Mouse (Mus musculus): ENCODE measurements at regions not wholly inside any gene's neighbourhood (a gene's known extent, or its start where the extent isn't known, plus 50 kb on each side); places are given as distances from the start of the nearest gene placed in this dataset.
"Not testable (repeated sequence)": the region's sequence is repeated elsewhere in the genome, so short reads cannot be mapped to it uniquely, and the experiment has no call there.

DNA sequence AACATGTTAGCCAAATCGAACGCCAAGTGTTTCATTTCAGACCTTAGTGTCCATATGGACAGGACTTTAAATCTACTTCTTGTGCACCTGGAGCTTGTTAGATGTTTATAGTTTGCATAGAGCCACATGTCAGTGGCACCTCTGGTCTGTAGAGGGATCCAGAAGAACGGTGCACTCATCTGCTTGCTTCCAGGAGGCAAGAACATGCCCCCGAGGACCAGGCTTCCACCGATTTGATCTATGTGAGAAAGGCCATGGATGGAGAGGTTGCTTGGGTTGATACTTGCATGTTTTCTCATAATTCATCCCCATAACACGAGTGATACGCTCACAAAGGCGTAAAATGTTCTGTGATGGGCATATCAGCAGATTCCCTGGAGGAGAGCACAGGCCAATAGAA lies 177.8 kb downstream of the Enc1 start:
- no peak for DNase-seq

DNA sequence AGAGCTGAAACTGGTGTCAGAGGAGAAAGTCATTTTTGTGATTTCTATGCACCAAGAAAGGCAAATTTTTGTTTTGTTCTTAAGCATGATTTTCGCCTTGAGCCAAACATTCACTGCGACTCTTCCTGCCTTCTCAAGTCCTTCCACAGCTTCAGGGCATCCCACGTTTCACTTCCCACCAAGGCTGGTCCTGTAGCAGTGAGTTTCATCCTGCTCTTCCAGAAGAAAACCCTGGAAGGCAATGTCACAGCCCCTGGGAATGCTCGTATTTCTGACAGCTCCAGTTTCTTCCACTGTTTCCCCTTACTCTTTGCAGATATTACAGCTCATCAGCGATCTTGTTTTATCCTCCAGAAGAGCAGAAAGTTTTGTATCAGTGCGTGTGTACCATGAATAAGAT lies 177.2 kb downstream of the Enc1 start:
- DNase-seq, result no peak

DNA sequence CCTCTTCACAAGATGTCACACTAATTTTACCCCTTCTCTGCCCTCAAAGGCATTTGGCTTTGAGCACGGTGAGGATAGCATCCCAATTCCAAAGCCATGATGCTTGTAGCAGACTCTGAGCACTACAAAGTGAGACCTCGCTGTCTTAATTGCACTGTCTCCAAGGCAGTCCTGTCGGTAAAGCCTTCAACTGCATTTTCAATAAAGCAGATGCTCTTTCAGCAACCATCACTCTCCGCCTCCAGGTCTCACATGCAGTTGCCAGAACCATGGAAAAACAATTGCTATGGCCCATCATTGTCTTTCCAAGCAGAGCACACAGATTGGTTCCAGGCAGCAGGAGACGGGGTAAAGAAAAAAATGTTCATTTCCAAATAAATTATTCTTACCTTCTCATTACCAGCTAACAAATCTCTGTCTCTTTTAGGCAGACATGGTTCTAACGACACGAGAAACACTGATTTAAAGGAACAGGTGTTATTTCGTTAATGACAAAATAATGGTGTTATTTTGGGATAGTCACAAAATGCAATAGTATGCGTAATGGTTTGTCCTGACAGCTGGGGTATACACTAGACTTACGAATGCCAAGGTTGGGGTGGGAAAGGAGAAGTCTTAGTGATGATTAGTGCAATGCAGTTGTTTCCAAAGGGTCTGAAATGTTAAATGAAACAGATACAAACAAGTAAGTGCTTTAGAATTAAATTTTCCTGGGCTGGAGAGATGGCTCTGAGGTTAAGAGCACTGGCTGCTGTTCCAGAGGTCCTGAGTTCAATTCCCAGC lies 175.2 kb downstream of the Enc1 start:
- DNase-seq, result no peak

DNA sequence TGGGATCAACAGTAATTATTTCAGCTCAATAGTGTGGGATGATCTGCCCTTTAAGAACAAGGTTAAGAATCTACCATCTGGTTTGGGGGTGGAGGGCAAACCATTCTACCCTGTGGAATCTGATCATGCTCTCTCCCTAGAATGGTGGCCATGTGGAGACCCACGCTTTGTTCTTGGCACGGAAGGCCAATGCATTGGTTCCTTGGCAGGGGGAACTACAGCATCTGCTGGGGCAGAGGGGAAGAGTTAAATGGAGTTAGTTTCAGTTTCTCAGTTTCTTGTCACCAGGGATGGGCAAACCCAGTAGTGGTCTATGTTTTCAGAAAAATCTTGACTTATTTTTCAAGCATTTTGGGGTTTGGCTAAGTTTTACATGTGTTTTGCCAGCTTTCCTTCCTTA lies 174.5 kb downstream of the Enc1 start:
- DNase-seq, result no peak

DNA sequence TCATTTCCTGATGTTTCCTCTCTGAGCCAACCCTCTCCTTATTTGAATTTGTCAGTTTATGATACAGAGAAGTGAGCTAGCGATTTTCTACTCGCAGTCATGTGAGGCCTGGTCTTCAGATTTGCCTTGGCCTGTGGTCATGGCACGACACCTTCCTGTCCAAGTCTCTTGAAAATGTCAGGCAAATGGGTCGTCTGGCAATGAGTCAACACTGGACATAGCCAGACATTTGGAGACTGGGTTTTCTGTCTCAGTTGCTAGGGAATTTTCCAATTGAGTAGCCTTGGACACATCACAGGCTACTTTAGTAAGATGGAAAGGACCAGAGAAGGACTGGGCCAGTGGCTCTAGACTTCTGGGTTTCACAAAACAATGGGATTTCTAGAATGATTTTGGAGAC lies 171.2 kb downstream of the Enc1 start:
- DNase-seq, result no peak

DNA sequence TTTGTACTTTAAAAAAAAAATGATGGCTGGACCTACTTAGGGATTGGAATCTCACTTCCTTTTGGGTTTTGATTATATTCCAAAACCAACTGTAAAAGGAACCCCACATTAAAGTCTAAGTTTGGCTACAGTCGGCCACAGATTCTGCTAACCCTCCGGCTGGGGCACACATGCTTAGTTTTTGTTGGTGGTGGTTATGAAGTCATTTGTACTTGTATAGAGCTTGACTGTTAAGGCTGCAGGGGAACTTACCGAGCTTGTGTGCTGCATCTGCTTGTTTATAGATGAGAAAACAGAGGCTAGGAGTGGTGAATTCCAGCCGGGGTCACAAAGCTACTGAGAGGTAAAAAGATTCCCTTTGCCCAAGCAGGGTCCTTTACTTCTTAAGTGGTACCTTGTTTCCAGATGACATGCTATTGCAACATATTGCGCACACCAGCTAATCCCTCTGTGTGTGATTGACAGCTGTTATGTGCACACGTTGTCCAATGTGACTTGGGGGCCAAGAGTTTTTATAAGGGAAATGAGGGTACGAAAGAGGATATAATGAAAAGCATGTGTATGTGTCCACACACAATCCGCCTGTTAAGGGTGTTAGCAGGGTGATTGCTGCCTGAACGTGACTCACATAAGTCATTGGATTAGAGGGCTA lies 169.8 kb downstream of the Enc1 start:
- DNase-seq, result no peak

DNA sequence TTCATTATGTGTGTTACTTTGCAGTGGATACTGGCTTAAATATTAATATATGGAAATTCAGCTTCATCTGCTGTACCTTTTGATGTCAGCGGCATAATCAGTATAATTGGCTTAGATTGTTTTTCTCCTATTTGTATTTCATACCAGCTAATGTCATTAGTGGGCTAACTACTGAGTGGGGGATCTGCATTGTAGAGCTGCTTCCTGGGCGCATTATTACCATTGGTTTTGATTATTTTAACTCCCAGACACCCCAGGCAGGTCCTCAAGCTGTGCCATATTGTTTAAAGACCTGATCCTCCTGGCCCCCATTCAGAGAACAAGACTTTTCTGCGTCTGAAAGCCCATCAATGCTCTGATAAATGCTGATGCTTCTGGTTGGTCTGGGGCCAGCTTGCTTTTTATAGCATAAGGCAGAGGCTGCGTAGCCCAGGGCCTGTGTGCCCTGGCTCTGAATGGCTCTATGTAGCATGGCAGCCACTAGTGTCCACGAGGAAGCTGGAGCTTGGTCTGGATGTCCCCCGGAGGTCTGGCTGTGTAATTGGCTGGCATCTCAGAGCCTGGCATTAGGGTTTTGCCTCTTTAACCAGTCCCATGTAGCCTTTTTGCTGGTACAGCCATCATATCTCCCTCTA lies 169.1 kb downstream of the Enc1 start:
- DNase-seq, result no peak

DNA sequence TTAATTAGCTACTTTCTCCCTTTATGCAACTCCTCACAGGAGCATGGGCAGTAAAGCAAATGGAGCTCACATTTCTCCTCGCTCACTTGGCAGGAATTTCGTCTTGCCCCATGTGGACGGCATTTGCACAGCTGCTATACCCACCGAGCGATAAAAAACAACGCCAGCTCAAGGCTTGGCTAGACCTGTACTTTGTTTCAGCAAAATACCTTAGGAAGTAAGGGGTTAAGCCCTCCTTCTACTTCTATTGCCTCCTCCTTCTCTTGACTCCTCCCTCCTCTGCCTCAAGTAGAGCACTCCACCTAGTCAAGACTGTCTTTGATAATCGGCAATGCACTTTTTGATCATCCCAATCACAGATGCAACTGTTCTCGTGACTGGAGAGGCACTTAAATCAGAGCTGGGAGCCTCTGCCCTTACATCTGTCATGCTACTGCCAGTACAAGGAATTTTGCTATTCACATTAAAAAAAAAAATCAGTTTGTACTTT lies 168.4 kb downstream of the Enc1 start:
- DNase-seq, result no peak

DNA sequence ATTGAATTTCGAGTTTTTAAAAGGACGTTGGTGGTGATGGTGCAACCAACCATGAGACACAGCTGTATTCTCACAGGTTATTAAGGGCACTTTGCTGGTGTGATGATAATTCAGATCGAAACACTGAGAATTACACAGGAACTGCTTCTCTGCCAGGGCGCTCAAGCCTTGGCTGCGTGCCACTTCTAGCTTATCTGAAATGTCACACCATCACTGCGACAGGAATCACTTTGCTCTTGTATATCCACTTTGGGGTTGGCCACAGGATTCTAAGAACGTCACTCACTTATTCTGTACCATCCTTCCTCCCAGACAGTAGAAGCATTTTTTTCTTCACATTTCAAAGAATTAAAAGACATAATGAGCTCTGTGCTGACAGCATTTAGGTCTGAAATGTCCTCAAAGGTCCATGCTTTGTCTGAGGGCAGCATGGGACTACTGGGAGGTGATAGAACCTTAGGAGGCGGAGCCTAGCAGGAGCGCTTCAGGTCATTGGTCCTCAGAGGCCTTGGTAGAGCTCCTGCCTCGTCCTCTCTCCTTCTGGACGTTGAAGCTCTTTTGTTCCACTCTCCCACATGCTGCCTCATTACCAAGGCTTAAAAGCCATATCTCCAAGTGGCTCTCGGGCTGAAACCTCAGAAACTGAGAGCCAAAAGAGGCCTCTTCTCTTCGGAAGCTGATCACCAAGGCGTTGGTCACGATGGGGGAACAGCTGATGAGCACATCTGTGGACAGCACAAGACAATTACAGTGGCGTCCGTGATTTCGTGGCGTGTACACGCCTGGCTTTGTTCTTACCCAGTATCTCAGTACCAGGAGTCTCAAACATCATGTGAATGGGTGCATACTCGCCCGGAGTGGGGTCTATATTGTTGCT lies 167.7 kb downstream of the Enc1 start:
- no peak for DNase-seq

DNA sequence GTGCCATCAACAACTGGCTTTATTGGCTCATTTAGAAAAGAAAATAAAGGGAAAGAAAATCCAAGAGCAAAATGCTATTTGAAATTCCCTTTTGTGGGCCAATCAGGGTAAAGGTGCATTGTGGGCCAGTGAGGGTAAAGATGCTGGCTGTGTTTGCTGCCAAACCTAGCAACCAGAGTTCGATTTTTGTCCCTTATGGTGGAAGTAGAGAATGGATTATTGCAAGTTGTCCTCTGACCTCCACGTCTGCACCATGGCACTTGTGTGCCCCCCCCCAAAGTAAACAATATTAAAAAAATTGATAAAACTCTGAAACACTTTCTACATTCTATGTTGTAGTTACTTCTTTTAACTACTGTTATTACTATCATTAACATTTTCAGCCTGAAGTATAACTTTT lies 166.9 kb downstream of the Enc1 start:
- DNase-seq, result no peak

DNA sequence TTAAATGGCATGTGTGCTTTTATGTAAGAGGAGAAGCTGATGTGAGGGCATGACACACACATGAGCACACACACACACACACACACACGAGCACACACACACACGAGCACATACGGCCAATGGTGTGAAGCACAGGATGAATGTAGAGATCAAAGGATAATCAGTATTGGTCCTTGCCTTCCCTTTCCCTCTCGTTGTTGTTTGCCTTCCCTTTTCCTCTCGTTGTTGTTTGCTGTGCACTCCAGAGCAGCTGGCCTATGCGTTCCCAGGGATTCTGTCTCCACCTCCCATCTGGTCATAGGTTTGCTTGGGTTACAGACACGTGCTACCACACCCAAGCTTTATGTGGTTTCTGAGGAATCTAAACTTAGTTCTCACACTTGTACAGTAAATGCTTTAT lies 165.8 kb downstream of the Enc1 start:
- no peak for DNase-seq

DNA sequence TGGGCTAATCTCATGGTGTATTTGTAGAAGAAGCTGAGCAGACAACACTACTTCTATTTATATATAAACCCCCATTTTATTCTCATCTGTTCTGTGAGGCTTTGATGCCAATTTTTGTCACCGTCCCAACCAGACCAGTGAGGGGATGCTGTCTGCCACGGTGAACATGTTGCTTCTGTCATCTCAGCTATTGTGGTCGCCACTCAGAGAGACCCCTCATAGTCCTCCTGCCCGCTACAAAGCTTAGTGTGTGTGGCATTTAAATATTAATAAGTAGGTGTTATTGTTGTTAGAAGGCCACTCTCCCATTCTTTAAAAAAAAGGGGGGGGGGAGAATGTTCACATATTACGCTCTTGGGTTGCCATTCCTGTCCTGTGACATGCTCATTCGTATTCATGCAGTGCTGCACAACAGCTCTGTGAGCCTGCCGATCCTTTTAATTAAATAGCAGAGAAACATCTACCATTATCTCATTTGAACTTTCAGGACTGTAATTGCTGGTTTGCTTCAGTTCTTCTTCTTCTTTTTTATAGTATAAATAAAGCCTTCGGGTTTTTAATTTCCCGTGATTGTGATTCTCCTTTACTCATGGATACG lies 161.4 kb downstream of the Enc1 start:
- no peak for DNase-seq

DNA sequence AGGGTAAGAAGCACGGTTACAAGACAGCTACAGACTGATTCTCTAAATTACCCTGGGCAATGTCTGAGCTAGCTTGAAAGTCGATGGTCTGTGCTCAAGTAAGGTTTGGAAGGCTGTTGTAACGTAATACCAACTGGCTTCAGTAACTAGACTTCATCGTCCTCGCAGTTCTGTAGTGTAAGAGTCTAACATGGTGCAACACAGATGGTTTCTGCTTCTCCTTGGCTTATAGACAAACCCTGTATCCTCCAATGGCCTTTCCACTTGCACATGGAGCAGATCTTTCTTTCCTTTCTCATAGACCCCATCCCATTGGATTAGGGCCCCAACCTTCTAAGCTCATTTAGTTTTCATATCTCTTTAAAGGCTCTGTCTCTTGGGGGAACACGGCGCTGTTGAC lies 160.7 kb downstream of the Enc1 start:
- DNase-seq, result no peak

DNA sequence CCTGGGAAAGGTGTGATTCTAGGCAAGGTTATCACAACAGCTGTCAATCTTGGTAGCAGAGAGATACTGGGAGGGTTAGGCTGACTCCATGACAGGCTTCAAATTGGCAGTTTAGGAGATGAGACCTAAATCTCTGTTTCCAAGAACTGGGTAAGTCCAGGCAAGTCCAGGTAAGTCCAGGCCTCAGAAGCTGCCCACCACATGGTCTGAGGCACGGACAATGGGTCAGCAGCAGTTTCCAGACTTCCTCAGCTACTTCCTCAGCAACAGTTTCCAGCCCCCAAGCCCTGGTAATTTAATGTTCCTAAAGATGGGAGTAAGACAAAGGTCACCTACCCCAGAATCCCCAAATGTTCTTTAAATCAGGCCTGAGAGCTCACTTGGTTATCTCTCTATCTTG lies 157.1 kb downstream of the Enc1 start:
- no peak for DNase-seq

DNA sequence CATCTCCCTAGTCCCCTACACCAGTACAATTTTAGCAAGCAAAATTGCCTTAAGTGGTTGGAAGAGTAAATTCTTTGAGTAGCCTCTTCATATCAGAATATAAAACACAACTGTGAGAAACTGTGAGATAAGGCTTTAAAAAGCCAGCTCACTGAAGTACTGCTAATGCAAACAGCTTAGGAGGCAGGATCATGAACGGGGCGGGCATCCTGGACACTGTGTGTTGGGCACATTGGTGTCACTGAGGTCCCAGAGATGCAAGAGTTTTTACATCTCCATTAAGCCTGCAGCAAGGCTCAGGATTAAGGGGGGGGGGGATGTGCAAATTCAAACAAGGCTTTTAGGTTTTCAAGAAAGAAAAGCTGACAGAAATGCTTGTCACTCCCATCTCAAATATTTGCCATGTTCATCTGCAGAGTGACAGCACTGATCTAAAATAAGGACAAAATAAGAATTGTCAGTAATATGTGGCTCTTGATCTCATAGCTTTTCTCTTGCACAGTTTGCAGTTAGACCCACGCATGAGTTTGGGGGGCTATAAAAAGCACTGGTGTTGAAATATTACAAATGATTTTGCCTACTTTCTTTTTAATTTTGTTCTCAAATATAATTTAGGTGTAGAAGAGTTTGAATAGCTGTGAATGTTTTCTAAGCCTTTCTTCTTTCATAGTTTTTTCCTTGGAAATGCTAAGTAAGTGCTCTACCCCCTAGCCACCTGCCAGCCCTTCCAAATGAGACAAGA lies 156.2 kb downstream of the Enc1 start:
- no peak for DNase-seq

DNA sequence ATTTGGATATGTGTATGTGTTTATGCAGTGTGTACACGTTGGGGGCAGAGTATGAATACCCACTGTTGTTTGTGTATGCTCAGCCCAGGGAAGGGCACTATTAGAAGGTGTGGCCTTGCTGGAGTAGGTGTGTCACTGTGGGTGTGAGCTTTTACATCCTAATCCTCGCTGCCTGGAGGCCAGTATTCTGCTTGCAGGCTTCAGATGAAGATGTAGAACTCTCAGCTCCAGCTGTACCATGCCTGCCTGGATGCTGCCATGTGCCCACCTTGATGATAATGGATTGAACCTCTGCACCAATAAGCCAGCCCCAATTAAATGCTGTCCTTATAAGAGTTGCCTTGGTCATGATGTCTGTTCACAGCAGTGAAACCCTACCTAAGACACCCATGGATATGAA lies 155.4 kb downstream of the Enc1 start:
- not testable (repeated sequence) for DNase-seq

DNA sequence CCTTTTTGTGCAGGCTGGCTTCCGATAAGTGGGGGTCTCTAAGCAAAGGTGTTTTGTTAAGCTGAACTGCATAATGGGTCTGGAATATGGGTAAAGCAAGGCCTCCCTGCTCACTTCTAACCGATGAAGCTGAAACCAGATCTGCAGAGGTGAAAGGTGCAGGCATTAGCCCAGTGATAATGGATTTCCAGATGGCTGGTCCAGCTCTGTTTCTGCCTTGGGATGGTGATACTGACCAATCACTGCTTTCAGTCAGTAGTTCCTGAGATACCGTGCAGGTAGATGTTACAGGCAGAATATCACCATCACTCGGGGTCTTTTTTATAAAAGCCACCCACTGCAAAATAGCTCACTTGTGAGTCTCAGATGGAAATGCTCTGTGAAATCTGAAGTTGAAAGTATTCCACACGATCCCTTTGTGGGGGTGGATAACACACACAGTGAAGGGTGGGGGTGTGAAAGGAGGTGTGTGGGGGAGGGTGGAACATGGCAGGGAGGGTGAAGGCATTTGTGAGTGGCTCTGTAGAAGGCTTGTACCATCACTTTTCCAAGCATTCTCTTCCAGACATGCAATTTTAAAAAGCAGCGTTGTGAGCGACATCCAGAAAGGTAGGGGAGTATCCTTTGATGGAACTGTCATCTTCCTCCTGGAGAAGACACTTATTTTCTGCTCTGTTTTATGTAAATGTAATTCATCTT lies 154.0 kb downstream of the Enc1 start:
- DNase-seq, result no peak

DNA sequence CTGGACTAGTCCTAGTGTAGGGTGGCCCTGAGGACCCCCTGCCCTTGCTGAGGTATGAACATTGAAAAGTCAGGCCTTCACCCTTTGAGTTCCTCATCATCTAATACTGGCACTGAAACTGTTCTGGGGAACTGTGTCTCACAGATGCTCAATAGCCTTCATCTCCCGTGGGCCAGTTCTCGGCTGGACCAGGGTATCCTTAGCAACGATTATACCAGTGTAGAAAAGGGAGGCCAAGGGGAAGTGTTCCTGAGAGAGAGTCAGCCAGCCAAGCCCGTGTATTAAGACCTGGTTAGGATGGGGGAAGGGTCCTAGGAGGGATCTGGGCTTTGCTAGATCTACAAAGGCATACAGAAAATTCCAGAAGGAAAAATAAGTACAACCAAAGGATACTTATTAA lies 153.2 kb downstream of the Enc1 start:
- DNase-seq, result no peak

DNA sequence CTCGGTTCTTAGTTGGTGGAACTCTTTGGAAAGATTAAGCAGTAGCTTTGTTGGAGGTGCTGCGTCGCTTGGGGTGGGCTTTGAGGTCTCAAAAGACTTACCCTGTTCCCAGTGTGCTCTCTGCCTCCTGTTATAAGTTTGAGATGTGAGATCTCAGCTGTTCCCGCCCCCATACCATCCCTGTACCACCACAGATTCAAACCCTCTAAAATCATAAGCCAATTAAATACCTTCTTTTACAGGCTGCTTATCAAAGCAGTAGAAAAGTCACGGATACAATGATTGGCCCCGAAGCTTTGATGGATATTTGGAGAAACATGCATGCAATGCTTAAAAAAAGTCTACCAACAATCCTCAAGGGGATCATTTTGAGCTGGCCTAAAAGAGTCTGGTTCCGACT lies 152.6 kb downstream of the Enc1 start:
- no peak for DNase-seq

DNA sequence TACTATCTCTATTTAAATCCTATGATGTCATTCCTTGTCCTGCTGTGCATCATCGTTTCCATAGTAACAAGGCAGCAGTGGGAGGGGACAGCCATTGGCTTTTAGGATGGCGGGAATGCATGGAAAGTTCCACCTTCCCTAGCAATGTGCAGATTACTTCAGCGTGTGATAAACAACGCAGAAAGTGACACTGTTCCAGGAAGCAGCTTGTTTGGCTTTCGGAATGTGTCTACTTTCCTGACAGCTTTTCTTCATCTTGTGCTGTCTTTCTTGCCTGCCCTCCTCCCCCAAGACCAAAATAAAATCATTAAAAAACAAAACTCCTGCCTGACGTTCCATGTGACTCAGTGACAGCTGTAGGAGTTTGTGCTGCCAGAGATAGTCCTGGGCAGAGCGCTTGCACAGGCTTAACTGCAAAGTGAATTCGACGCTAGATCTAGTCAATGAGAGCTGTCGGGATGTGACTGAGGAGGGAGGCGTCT lies 149.6 kb downstream of the Enc1 start:
- DNase-seq, result no peak

DNA sequence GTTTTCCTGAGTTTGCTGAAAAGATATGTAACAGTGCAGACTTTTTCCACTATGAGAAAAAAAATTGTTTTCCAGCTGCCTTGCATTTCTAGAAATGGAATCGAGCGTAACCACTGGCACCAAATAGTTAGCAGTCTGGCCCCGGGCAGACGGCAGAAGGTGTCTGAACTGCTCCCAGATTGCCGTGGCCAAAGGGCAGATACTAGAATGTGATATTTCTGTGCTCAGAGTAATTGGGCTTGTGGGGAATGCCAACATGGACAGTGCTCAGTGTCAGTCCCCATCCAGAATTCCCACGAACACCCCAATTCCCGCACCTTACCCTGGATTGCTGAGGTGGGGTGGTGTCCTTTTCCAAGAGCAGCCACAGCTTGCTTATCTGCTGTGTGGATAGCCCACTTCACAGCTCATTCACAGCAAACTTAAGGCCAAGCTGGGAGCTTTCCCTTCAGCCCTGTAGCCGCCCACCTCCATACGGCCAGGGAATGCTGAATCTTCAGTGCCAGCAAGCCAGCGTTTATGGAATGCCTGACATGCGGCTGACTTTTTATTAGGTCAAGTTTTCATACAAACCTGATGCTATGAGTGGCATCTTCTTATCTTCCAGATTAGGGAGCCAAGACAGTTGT lies 148.1 kb downstream of the Enc1 start:
- DNase-seq, result no peak
